Comparison of ENCODE assay signal across 14 mouse cellular contexts in the genomic region with DNA sequence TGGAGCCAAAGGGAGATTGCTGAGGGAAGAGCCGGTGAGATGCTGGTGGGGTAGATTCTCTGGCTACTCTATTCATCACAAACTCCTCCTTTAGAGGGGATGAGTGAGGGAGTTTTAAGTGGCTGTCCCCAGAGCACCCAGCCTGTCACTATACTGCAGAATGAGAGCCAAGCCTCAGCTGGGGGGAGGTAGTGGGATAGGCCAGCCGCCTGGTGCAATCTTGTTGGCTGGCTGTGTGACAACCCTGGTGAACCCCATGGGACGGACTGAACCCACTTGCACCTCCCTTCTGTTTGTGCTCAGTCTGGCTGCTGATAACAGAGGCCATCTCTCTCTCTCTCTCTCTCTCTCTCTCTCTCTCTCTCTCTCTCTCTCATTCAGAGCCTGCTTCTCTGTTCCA.
DNase-seq lines count a peak whose midpoint lies in the region; ATAC-seq and TF ChIP-seq lines count a peak whose summit lies in the region.
"Had no signal": no experiment of that assay in that cellular context is flagged by ENCODE, and none has a peak within 500 bp of the region (broad histone marks: within the 10 kb centered on the region; RNA-seq: fewer than 3 reads in every experiment).

No protein-coding gene starts in this region.

- H3K9me3 ChIP-seq in heart, embryonic 14.5 days (ENCODE audit: control insufficient read depth, low read length) = no peaks in the 10 kb centered on the region
- H3K9me3 ChIP-seq in lung, embryonic 14.5 days (ENCODE audit: low read depth, low read length) = no peaks in the 10 kb centered on the region
- 0 out of 2 replicates have a peak, but pooled peaks cover 3% of the 10 kb centered on the region for H3K9me3 ChIP-seq in heart, embryonic 16.5 days (replicated peaks; ENCODE audit: control insufficient read depth, low read length)
- no peaks in the 10 kb centered on the region for H3K9me3 ChIP-seq in stomach, postnatal 0 days (ENCODE audit: control insufficient read depth, low read length)
- H3K9me3 ChIP-seq: forebrain, embryonic 10.5 days had no signal

- no peak overlapping the region for H3K4me2 ChIP-seq in heart, embryonic 14.5 days (ENCODE audit: low read length)
- no peak overlapping the region for H3K4me2 ChIP-seq in lung, embryonic 14.5 days
- H3K4me2 ChIP-seq in heart, embryonic 16.5 days (ENCODE audit: low read depth, low read length) = no peak overlapping the region
- H3K4me2 ChIP-seq in stomach, postnatal 0 days (replicated peaks; ENCODE audit: low read depth) = no peak overlapping the region
- H3K4me2 ChIP-seq: limb, embryonic 13.5 days had no signal

- H3K9ac ChIP-seq in heart, embryonic 14.5 days (ENCODE audit: low read length) = no peak overlapping the region
- no peak overlapping the region for H3K9ac ChIP-seq in lung, embryonic 14.5 days
- no peak overlapping the region for H3K9ac ChIP-seq in heart, embryonic 16.5 days (ENCODE audit: low read length)
- H3K9ac ChIP-seq in stomach, postnatal 0 days (ENCODE audit: low read length) = no peak overlapping the region
- H3K9ac ChIP-seq: limb, embryonic 13.5 days had no signal

- H3K36me3 ChIP-seq in heart, embryonic 14.5 days (ENCODE audit: control insufficient read depth, insufficient read depth, low read length) = no peaks in the 10 kb centered on the region
- H3K36me3 ChIP-seq in lung, embryonic 14.5 days (ENCODE audit: insufficient read depth) = no peaks in the 10 kb centered on the region
- H3K36me3 ChIP-seq in heart, embryonic 16.5 days (ENCODE audit: control insufficient read depth, insufficient read depth) = no peaks in the 10 kb centered on the region
- no peaks in the 10 kb centered on the region for H3K36me3 ChIP-seq in stomach, postnatal 0 days (ENCODE audit: control insufficient read depth, insufficient read depth, low read length)
- H3K36me3 ChIP-seq: forebrain, embryonic 10.5 days; limb, embryonic 13.5 days had no signal

- no peak for TF ChIP-seq POLR2A in lung, adult 2 months (IDR thresholded peaks at IDR 0.05; ENCODE audit: borderline replicate concordance, extremely low read depth, low read depth, low read length)

- no peak for TF ChIP-seq EP300 in stomach, postnatal 0 days (optimal IDR thresholded peaks at IDR 0.05)

- no peak overlapping the region for H3K27ac ChIP-seq in heart, embryonic 14.5 days (replicated peaks in 1 of 2; ENCODE audit: control insufficient read depth in 1 of 2, insufficient read depth in 1 of 2, low read depth in 2 of 2, low read length in 2 of 2)
- no peak overlapping the region for H3K27ac ChIP-seq in lung, embryonic 14.5 days (ENCODE audit: low read depth)
- H3K27ac ChIP-seq in heart, embryonic 16.5 days (ENCODE audit: low read length) = no peak overlapping the region
- H3K27ac ChIP-seq in stomach, postnatal 0 days (replicated peaks) = no peak overlapping the region
- H3K27ac ChIP-seq: forebrain, embryonic 10.5 days; limb, embryonic 13.5 days had no signal

- no peak for DNase-seq in heart, adult 8-10 months (ENCODE audit: low spot score)
- DNase-seq in lung, embryonic 14.5 days = peak; percentile 44
- DNase-seq in lung, adult 2 months = no peak
- DNase-seq in heart, postnatal 4 days = peak; percentile 40
- no peak for DNase-seq in stomach, postnatal 0 days (ENCODE audit: low spot score)
- DNase-seq: cerebellum, adult 11 months; layer of hippocampus, postnatal 36 days; lung, postnatal 14 days; thymus, adult 18-20 months had no signal

- H3K27me3 ChIP-seq in heart, embryonic 14.5 days (ENCODE audit: control insufficient read depth, insufficient read depth, low read length) = no peaks in the 10 kb centered on the region
- no peaks in the 10 kb centered on the region for H3K27me3 ChIP-seq in lung, embryonic 14.5 days (ENCODE audit: insufficient read depth, low read length)
- H3K27me3 ChIP-seq in heart, embryonic 16.5 days (ENCODE audit: control insufficient read depth, insufficient read depth, low read length) = no peaks in the 10 kb centered on the region
- H3K27me3 ChIP-seq in stomach, postnatal 0 days (ENCODE audit: control insufficient read depth, insufficient read depth, low read length) = no peaks in the 10 kb centered on the region

- ATAC-seq in heart, embryonic 14.5 days (ENCODE audit: insufficient number of reproducible peaks, insufficient read depth, low FRiP score, low read depth) = peak; percentile 11; the same call in 1 of the 2 replicates
- peak; percentile 55 for ATAC-seq in lung, embryonic 14.5 days (ENCODE audit: insufficient read depth)
- 0 out of 2 replicates have a peak, but pooled peaks have one; percentile 23 for ATAC-seq in heart, embryonic 16.5 days (replicated peaks; ENCODE audit: extremely low read depth, insufficient read depth, low FRiP score)
- no peak; the same call in 1 of the 2 replicates for ATAC-seq in stomach, postnatal 0 days (ENCODE audit: low FRiP score, low TSS enrichment)
- ATAC-seq: inflammation-experienced regulatory T-cells, adult 6 months had no signal

- TF ChIP-seq CTCF in lung, embryonic 14.5 days (IDR thresholded peaks at IDR 0.05; ENCODE audit: low read depth) = no peak
- TF ChIP-seq CTCF in lung, adult 2 months (IDR thresholded peaks at IDR 0.05; ENCODE audit: insufficient read depth, low read length) = no peak
- no peak for TF ChIP-seq CTCF in stomach, postnatal 0 days (IDR thresholded peaks at IDR 0.05; ENCODE audit: low read depth)

- peaks cover 3 to 6% of the 10 kb centered on the region in 2 experiments; a peak in 3 of 4 replicates for H3K4me1 ChIP-seq in heart, embryonic 14.5 days (ENCODE audit: control insufficient read depth in 2 of 2, insufficient read depth in 2 of 2, low read length in 2 of 2)
- no peaks in the 10 kb centered on the region for H3K4me1 ChIP-seq in lung, embryonic 14.5 days (ENCODE audit: insufficient read depth)
- H3K4me1 ChIP-seq in lung, adult 2 months (ENCODE audit: control insufficient read depth, insufficient read depth, low read length) = no peaks in the 10 kb centered on the region
- H3K4me1 ChIP-seq in heart, embryonic 16.5 days (ENCODE audit: control insufficient read depth, insufficient read depth, low read length) = peaks cover 5% of the 10 kb centered on the region; the same call in 1 of the 2 replicates
- H3K4me1 ChIP-seq in stomach, postnatal 0 days (replicated peaks; ENCODE audit: control insufficient read depth, insufficient read depth) = no peaks in the 10 kb centered on the region
- H3K4me1 ChIP-seq: forebrain, embryonic 10.5 days had no signal

- WGBS in heart, embryonic 14.5 days = 24% methylated on average over 3 of the region's 3 CpGs
- WGBS in lung, embryonic 14.5 days = 39% methylated on average over 3 of the region's 3 CpGs
- WGBS in lung, adult 2 months = 51% methylated on average over 3 of the region's 3 CpGs
- 35% methylated on average over 3 of the region's 3 CpGs for WGBS in heart, embryonic 16.5 days
- WGBS in stomach, postnatal 0 days = 61% methylated on average over 3 of the region's 3 CpGs

- H3K4me3 ChIP-seq in heart, embryonic 14.5 days (ENCODE audit: control insufficient read depth in 1 of 2, insufficient read depth in 1 of 2, low read depth in 1 of 2, low read length in 2 of 2) = no peak overlapping the region
- H3K4me3 ChIP-seq in lung, embryonic 14.5 days (ENCODE audit: low read depth, low read length) = no peak overlapping the region
- no peak overlapping the region for H3K4me3 ChIP-seq in lung, adult 2 months (replicated peaks; ENCODE audit: extremely low read depth, low read depth, low read length)
- no peak overlapping the region for H3K4me3 ChIP-seq in heart, embryonic 16.5 days (ENCODE audit: low read length)
- no peak overlapping the region for H3K4me3 ChIP-seq in stomach, postnatal 0 days (ENCODE audit: low read depth, low read length)
- H3K4me3 ChIP-seq: forebrain, embryonic 10.5 days; limb, embryonic 13.5 days had no signal

Comparison
In these comparisons a context has a peak if more than half of its experiments do, and no peak if none do; other contexts are left out.
1. DNase-seq: peak in lung, embryonic 14.5 days (single experiment) and heart, postnatal 4 days (single experiment); none in heart, adult 8-10 months (single experiment), lung, adult 2 months (single experiment) and stomach, postnatal 0 days (single experiment).